Mouse (Mus musculus): ENCODE results near the gene Rpl29. TPM values are rescaled to one million over a fixed set of nuclear protein-coding genes. Genes with fewer than 3 reads are reported as not detected.

Rpl29 gene
- total RNA-seq (2021) = 100 to 1,000 TPM; 296 to 309 TPM

- peak; percentile 89 for DNase-seq (ENCODE audit: low spot score)
- intact Hi-C loops (cut with DNase I) = loop anchor here (2.0 to 10.0 kb wide), 2 partner anchors 47 to 255 kb away; partner anchors contain the start of genes Parp3 and Wdr82
Measured at GRCm38 (mm10) chr9:106429221-106430014, at the start of gene Rpl29. Rpl29 (plus strand) TSS chr9:106429454.

- intact Hi-C loops (cut with DNase I) = no loop called here
- DNase-seq (ENCODE audit: low spot score) = no peak
Measured at GRCm38 (mm10) chr9:106386181-106386864, 42.9 kb upstream of the Rpl29 start.

- no peak for DNase-seq (ENCODE audit: low spot score)
- intact Hi-C loops (cut with DNase I) = no loop called here
Measured at GRCm38 (mm10) chr9:106392828-106393527, 36.3 kb upstream of the Rpl29 start.

- intact Hi-C loops (cut with DNase I) = no loop called here
- no peak for DNase-seq (ENCODE audit: low spot score)
Measured at GRCm38 (mm10) chr9:106393548-106393947, 35.7 kb upstream of the Rpl29 start.

- no peak for DNase-seq (ENCODE audit: low spot score)
- intact Hi-C loops (cut with DNase I) = no loop called here
Measured at GRCm38 (mm10) chr9:106394649-106395602, 34.3 kb upstream of the Rpl29 start.

GRCm38 (mm10) chr9:106397733-106398132 is 31.5 kb upstream of the Rpl29 start:
- DNase-seq (ENCODE audit: low spot score) = no peak
- intact Hi-C loops (cut with DNase I) = no loop called here

GRCm38 (mm10) chr9:106398667-106399311 is 30.5 kb upstream of the Rpl29 start:
- no peak for DNase-seq (ENCODE audit: low spot score)
- intact Hi-C loops (cut with DNase I) = no loop called here

- intact Hi-C loops (cut with DNase I) = no loop called here
- no peak for DNase-seq (ENCODE audit: low spot score)
Measured at GRCm38 (mm10) chr9:106399808-106400207, 29.4 kb upstream of the Rpl29 start.

- no peak for DNase-seq (ENCODE audit: low spot score)
- intact Hi-C loops (cut with DNase I) = no loop called here
Measured at GRCm38 (mm10) chr9:106402149-106402548, 27.1 kb upstream of the Rpl29 start.

GRCm38 (mm10) chr9:106402607-106403375 is 26.5 kb upstream of the Rpl29 start:
- intact Hi-C loops (cut with DNase I) = no loop called here
- no peak for DNase-seq (ENCODE audit: low spot score)

GRCm38 (mm10) chr9:106405275-106405674 is 24.0 kb upstream of the Rpl29 start:
- peak; percentile 54 for DNase-seq (ENCODE audit: low spot score)
- intact Hi-C loops (cut with DNase I) = no loop called here

GRCm38 (mm10) chr9:106406443-106407078 is 22.7 kb upstream of the Rpl29 start:
- peak; percentile 60 for DNase-seq (ENCODE audit: low spot score)
- intact Hi-C loops (cut with DNase I) = loop anchor here (2.0 kb wide), 1 partner anchor 38 kb away; the partner anchor contains the start of gene Dusp7

- intact Hi-C loops (cut with DNase I) = no loop called here
- no peak for DNase-seq (ENCODE audit: low spot score)
Measured at GRCm38 (mm10) chr9:106409096-106409495, 20.2 kb upstream of the Rpl29 start.

- no peak for DNase-seq (ENCODE audit: low spot score)
- intact Hi-C loops (cut with DNase I) = no loop called here
Measured at GRCm38 (mm10) chr9:106410086-106410650, 19.1 kb upstream of the Rpl29 start.

GRCm38 (mm10) chr9:106411091-106411594 is 18.1 kb upstream of the Rpl29 start:
- no peak for DNase-seq (ENCODE audit: low spot score)
- intact Hi-C loops (cut with DNase I) = no loop called here

- intact Hi-C loops (cut with DNase I) = no loop called here
- no peak for DNase-seq (ENCODE audit: low spot score)
Measured at GRCm38 (mm10) chr9:106411729-106412128, 17.5 kb upstream of the Rpl29 start.

- intact Hi-C loops (cut with DNase I) = no loop called here
- DNase-seq (ENCODE audit: low spot score) = no peak
Measured at GRCm38 (mm10) chr9:106412210-106412609, 17.0 kb upstream of the Rpl29 start.
